Mouse (Mus musculus) cerebellum, adult 11 months (tissue): Measurements from ENCODE around the gene Neurod2.

Experiments used
- DNase-seq: peaks from one replicate; pipeline ENCODE4 v3.0.0; 2022

The Neurod2 gene

GRCm38 (mm10) chr11:98298484-98299205 is 30.8 kb downstream of the Neurod2 start:
- no peak for DNase-seq

- DNase-seq, result no peak
Measured at GRCm38 (mm10) chr11:98297778-98298177, 31.7 kb downstream of the Neurod2 start.

GRCm38 (mm10) chr11:98296916-98297315 is 32.5 kb downstream of the Neurod2 start:
- DNase-seq, result no peak

GRCm38 (mm10) chr11:98296277-98296676 is 33.2 kb downstream of the Neurod2 start:
- DNase-seq, result no peak

GRCm38 (mm10) chr11:98295013-98295585 is 34.3 kb downstream of the Neurod2 start:
- peak; percentile 62 for DNase-seq

GRCm38 (mm10) chr11:98294188-98295012 is 35.0 kb downstream of the Neurod2 start:
- peak; percentile 96 for DNase-seq

GRCm38 (mm10) chr11:98293070-98293469 is 36.4 kb downstream of the Neurod2 start:
- DNase-seq, result no peak

GRCm38 (mm10) chr11:98290906-98291305 is 38.5 kb downstream of the Neurod2 start:
- no peak for DNase-seq

- DNase-seq, result no peak
Measured at GRCm38 (mm10) chr11:98289873-98290272, 39.6 kb downstream of the Neurod2 start.

- DNase-seq, result no peak
Measured at GRCm38 (mm10) chr11:98287961-98288360, 41.5 kb downstream of the Neurod2 start.

- DNase-seq, result no peak
Measured at GRCm38 (mm10) chr11:98287531-98287930, 41.9 kb downstream of the Neurod2 start.

GRCm38 (mm10) chr11:98285368-98285767 is 44.1 kb downstream of the Neurod2 start:
- no peak for DNase-seq

GRCm38 (mm10) chr11:98284230-98284629 is 45.2 kb downstream of the Neurod2 start:
- no peak for DNase-seq

- no peak for DNase-seq
Measured at GRCm38 (mm10) chr11:98283740-98284139, 45.7 kb downstream of the Neurod2 start.
